Mouse (Mus musculus) midbrain, postnatal 0 days (tissue): ENCODE data around the gene Sap30l. TPM values are rescaled to one million over a fixed set of nuclear protein-coding genes. Genes with fewer than 3 reads are reported as not detected.

Experiments used
- ATAC-seq: fragments of 200-750 bp; cut with Nextera tagmentation; 2 replicates; pipeline ENCODE4 v1.8.0; 2017; ENCODE audit warnings: moderate number of reproducible peaks, mild to moderate bottlenecking, moderate TSS enrichment, moderate library complexity; ENCODE audit not compliant: low FRiP score
- DNase-seq: peaks from one replicate; pipeline ENCODE4 v3.0.0-alpha.2; 2015; ENCODE audit warnings: low spot score
- H3K27ac ChIP-seq: fragments of 300-500 bp; sonication (generic); 2 replicates; pipeline ENCODE4 v1.5.1; 2014; ENCODE audit warnings: low read depth, mild to moderate bottlenecking, low read length, mixed read lengths
- H3K27me3 ChIP-seq: fragments of 300-500 bp; sonication (generic); 2 replicates; pipeline ENCODE4 v1.6.1; 2014; ENCODE audit warnings: low read length, control low read depth, mixed read lengths; ENCODE audit not compliant: insufficient read depth
- H3K36me3 ChIP-seq: fragments of 300-500 bp; sonication (generic); 2 replicates; pipeline ENCODE4 v1.6.1; 2014; ENCODE audit warnings: low read length, control low read depth, mixed read lengths; ENCODE audit not compliant: insufficient read depth
- H3K4me1 ChIP-seq: fragments of 300-500 bp; sonication (generic); 2 replicates; pipeline ENCODE4 v1.6.1; 2014; ENCODE audit warnings: mild to moderate bottlenecking, control low read depth, antibody characterized with exemption, low read length, mixed read lengths; ENCODE audit not compliant: insufficient read depth
- H3K4me2 ChIP-seq: fragments of 300-500 bp; sonication (generic); 2 replicates; pipeline ENCODE4 v1.6.1; 2014; ENCODE audit warnings: low read depth, mild to moderate bottlenecking, low read length, mixed read lengths; ENCODE audit not compliant: poor library complexity, severe bottlenecking
- H3K4me3 ChIP-seq: fragments of 300-500 bp; sonication (generic); 2 replicates; pipeline ENCODE4 v1.5.1; 2014; ENCODE audit warnings: low read depth, mild to moderate bottlenecking, low read length, moderate library complexity
- H3K9ac ChIP-seq: fragments of 300-500 bp; sonication (generic); replicated peaks from 2 replicates; pipeline ENCODE4 v1.6.1; 2014; ENCODE audit warnings: mild to moderate bottlenecking, low read length, moderate library complexity, mixed read lengths; ENCODE audit not compliant: poor library complexity, severe bottlenecking
- H3K9me3 ChIP-seq: fragments of 300-500 bp; sonication (generic); 2 replicates; pipeline ENCODE4 v1.6.1; 2016; ENCODE audit warnings: low read length, control low read depth
- CTCF ChIP-seq: IDR thresholded peaks from 2 replicates; pipeline ENCODE4 v1.5.1; 2016; ENCODE audit warnings: antibody characterized with exemption, mild to moderate bottlenecking
- whole genome bisulfite sequencing: fragments of 180-500 bp; shearing (Covaris S2); extraction: QIAGEN DNeasy Blood & Tissue Kit; methylation state at CpG from one replicate; pipeline ENCODE4 v1.1.7; 2014; 5-methylcytosine and 5-hydroxymethylcytosine counted together
- polyA plus RNA-seq: library from polyadenylated mRNA; unstranded; fragments of >200 nt; fragmentation: Nextera tagmentation; extraction: Ambion mirVana; gene quantifications from 2 replicates; pipeline ENCODE4 v1.2.1, GENCODE M21; 2015
- total RNA-seq: library from RNA; depleted of rRNA; stranded (reverse); fragments of >200 nt; gene quantifications from 2 replicates; pipeline ENCODE4 v1.2.3, GENCODE M21; 2014

Gene Sap30l
- total and polyA plus RNA-seq, 2 experiments from 2014 or later = 11.6 to 35.1 TPM

GRCm38 (mm10) chr11:57764124-57764523 lies 37.3 kb upstream of the Sap30l start:
- Histone ChIP-seq H3K9ac (no peak overlapping the region), H3K4me2 (no peak overlapping the region), H3K27me3 (no peaks in the 10 kb centered on the region), H3K4me1 (peaks cover 5% of the 10 kb centered on the region; the same call in 1 of the 2 replicates), H3K9me3 (no peaks in the 10 kb centered on the region), H3K36me3 (no peaks in the 10 kb centered on the region), H3K27ac (no peak overlapping the region), H3K4me3 (no peak overlapping the region)
- ATAC-seq (no peak), DNase-seq (no peak)
- peak; percentile 50 for TF ChIP-seq CTCF
- 80% methylated on average over 3 of the region's 3 CpGs for WGBS

DNA sequence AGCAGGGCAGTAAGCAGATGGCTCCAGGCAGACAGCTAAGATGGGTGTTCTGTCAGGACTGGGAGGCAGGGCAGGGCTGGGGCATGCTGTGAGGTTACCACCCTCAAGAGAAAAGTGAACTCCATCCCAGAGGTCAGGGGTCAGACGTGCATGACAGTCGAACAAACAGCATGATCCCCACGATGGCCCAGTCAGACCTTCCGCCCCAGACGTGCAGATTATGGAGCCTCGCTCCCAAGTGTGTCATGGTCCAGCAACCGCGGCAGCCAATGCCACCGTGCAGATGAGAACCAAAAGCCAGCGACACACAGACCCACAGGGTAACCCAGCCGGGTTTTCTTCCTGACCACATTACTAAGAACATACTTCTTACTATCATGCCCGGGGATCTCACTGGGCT lies 34.8 kb upstream of the Sap30l start:
- ATAC-seq = no peak
- Histone ChIP-seq H3K4me2 (no peak overlapping the region), H3K36me3 (0 out of 2 replicates have a peak, but pooled peaks cover 4% of the 10 kb centered on the region), H3K9ac (no peak overlapping the region), H3K27me3 (no peaks in the 10 kb centered on the region), H3K9me3 (no peaks in the 10 kb centered on the region), H3K4me1 (no peaks in the 10 kb centered on the region), H3K4me3 (no peak overlapping the region), H3K27ac (no peak overlapping the region)
- no peak for DNase-seq
- WGBS = 32% methylated on average over 12 of the region's 12 CpGs
- no peak for TF ChIP-seq CTCF

- 41% methylated on average over 6 of the region's 6 CpGs for WGBS
These were observed 34.3 kb upstream of the Sap30l start for GRCm38 (mm10) chr11:57767171-57767570.

DNA sequence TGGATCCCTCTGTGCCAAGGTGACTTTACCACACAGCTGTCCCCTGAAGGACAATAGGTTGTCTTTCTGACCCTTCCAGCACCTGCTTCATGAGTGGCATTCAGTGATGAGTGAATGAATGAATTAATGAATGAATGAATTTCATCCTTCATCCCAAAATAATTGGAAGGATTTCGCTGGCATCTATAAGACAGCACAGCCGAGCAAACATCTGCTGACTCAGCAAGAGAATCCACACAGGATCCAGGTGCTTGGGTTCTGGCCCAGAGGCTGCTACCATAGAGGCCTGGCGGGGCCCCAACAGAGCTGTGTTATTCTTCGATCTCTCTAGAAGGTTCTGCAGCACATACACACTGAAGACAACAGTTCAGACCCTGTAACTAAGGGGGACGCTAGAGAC lies 30.7 kb upstream of the Sap30l start:
- H3K4me3 ChIP-seq = no peak overlapping the region
- 92% methylated on average over 5 of the region's 5 CpGs for WGBS
- no peak for ATAC-seq

More at GRCm38 (mm10) chr11:57767171-57767570, 34.3 kb upstream of the Sap30l start:
- TF ChIP-seq CTCF = no peak
- H3K4me2 ChIP-seq = no peak overlapping the region
- no peaks in the 10 kb centered on the region for H3K4me1 ChIP-seq
- H3K36me3 ChIP-seq = 0 out of 2 replicates have a peak, but pooled peaks cover 4% of the 10 kb centered on the region
- H3K27me3 ChIP-seq = no peaks in the 10 kb centered on the region
- H3K4me3 ChIP-seq = no peak overlapping the region
- no peak overlapping the region for H3K9ac ChIP-seq
- no peak for ATAC-seq
- H3K9me3 ChIP-seq = no peaks in the 10 kb centered on the region
- DNase-seq = no peak
- H3K27ac ChIP-seq = no peak overlapping the region

GRCm38 (mm10) chr11:57771676-57772075 lies 29.8 kb upstream of the Sap30l start:
- no peak overlapping the region for H3K4me3 ChIP-seq
- ATAC-seq (no peak), DNase-seq (no peak)
- no peak overlapping the region for H3K27ac ChIP-seq
- no peak for TF ChIP-seq CTCF
- H3K9ac ChIP-seq = no peak overlapping the region
- H3K4me1 ChIP-seq = no peaks in the 10 kb centered on the region
- H3K36me3 ChIP-seq = 0 out of 2 replicates have a peak, but pooled peaks cover 4% of the 10 kb centered on the region
- no peak overlapping the region for H3K4me2 ChIP-seq
- H3K9me3 ChIP-seq = no peaks in the 10 kb centered on the region
- no peaks in the 10 kb centered on the region for H3K27me3 ChIP-seq
- 83% methylated on average over 8 of the region's 8 CpGs for WGBS

More for the DNA sequence above, 30.7 kb upstream of the Sap30l start:
- Histone ChIP-seq H3K27me3 (no peaks in the 10 kb centered on the region), H3K4me1 (no peaks in the 10 kb centered on the region), H3K27ac (no peak overlapping the region), H3K9me3 (no peaks in the 10 kb centered on the region), H3K4me2 (no peak overlapping the region), H3K36me3 (0 out of 2 replicates have a peak, but pooled peaks cover 4% of the 10 kb centered on the region), H3K9ac (no peak overlapping the region)
- TF ChIP-seq CTCF = no peak
- DNase-seq = no peak

DNA sequence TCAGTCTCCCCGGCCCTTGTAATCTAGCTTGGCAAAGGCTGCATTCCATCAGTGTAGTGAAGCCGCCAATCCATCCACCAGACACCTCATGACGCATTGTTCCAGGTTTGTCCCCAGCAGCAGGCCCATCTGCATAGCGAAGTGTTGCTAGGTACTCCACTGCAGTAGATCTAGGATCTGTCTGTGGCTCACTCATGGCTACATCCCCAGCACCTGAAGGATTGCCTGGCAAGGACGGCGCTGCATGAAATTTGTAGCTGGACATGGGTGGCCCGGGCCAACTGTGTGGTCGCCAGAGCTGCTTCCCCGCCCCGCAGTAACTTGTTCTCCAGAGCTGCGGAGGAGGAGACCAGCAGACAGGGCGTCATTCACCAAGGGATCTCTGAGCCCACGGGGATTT lies 28.0 kb upstream of the Sap30l start:
- no peak overlapping the region for H3K4me3 ChIP-seq
- ATAC-seq (no peak), DNase-seq (no peak)
- H3K36me3 ChIP-seq = 0 out of 2 replicates have a peak, but pooled peaks cover 4% of the 10 kb centered on the region
- no peaks in the 10 kb centered on the region for H3K4me1 ChIP-seq
- H3K4me2 ChIP-seq = no peak overlapping the region
- no peak overlapping the region for H3K27ac ChIP-seq
- TF ChIP-seq CTCF = no peak
- no peaks in the 10 kb centered on the region for H3K27me3 ChIP-seq
- 23% methylated on average over 13 of the region's 13 CpGs for WGBS
- H3K9me3 ChIP-seq = no peaks in the 10 kb centered on the region
- H3K9ac ChIP-seq = no peak overlapping the region
